Mouse (Mus musculus): ENCODE results near the gene Wee1. TPM values are rescaled to one million over a fixed set of nuclear protein-coding genes. Genes with fewer than 3 reads are reported as not detected.

Wee1 gene
- polyA plus RNA-seq, 1 experiment, result 4.6 TPM

GRCm38 (mm10) chr7:110087914-110088313 lies 33.9 kb upstream of the Wee1 start:
- TF ChIP-seq USF1 (IDR thresholded peaks at IDR 0.05; ENCODE audit: low read depth) (peak; percentile 20), SRF (IDR thresholded peaks at IDR 0.05; ENCODE audit: control insufficient read depth, insufficient read length, low read depth) (no peak)
- no peak overlapping the region for H3ac ChIP-seq (ENCODE audit: control insufficient read depth, insufficient read length)
- H3K36me3 ChIP-seq (ENCODE audit: control insufficient read depth, insufficient read depth), result peaks cover 69% of the 10 kb centered on the region
- H3K4me2 ChIP-seq (ENCODE audit: low read depth), result no peak overlapping the region
- H3K79me2 ChIP-seq (ENCODE audit: control insufficient read depth, insufficient read depth), result no peaks in the 10 kb centered on the region
- H3K4me3 ChIP-seq, result no peak overlapping the region
- no peaks in the 10 kb centered on the region for H3K27me3 ChIP-seq (ENCODE audit: control insufficient read depth, insufficient read depth, insufficient read length)

- Histone ChIP-seq H3K36me3 (ENCODE audit: control insufficient read depth, insufficient read depth) (peaks cover 72% of the 10 kb centered on the region), H3ac (ENCODE audit: control insufficient read depth, insufficient read length) (no peak overlapping the region), H3K79me2 (ENCODE audit: control insufficient read depth, insufficient read depth) (no peaks in the 10 kb centered on the region), H3K4me3 (no peak overlapping the region), H3K27me3 (ENCODE audit: control insufficient read depth, insufficient read depth, insufficient read length) (no peaks in the 10 kb centered on the region), H3K4me2 (ENCODE audit: low read depth) (no peak overlapping the region)
- TF ChIP-seq MYOD1 (IDR thresholded peaks at IDR 0.05; ENCODE audit: control insufficient read depth in 1 of 3, insufficient read length in 2 of 3, low read depth in 2 of 3), result no peak
Observed at GRCm38 (mm10) chr7:110091670-110092069, 30.2 kb upstream of the Wee1 start.

GRCm38 (mm10) chr7:110096332-110096731 lies 25.5 kb upstream of the Wee1 start:
- Histone ChIP-seq H3K4me3 (no peak overlapping the region), H3K4me2 (ENCODE audit: low read depth) (no peak overlapping the region)

GRCm38 (mm10) chr7:110097106-110097793 lies 24.6 kb upstream of the Wee1 start:
- H3K4me2 ChIP-seq (ENCODE audit: low read depth), result no peak overlapping the region
- H3K27me3 ChIP-seq (ENCODE audit: control insufficient read depth, insufficient read depth, insufficient read length), result no peaks in the 10 kb centered on the region
- TF ChIP-seq REST (IDR thresholded peaks at IDR 0.05; ENCODE audit: insufficient read depth, insufficient read length) (no peak), CEBPB (IDR thresholded peaks at IDR 0.05; ENCODE audit: insufficient read depth, poor library complexity, severe bottlenecking) (no peak), POLR2A (IDR thresholded peaks at IDR 0.05; ENCODE audit: insufficient read length, low read depth) (no peak), USF1 (IDR thresholded peaks at IDR 0.05; ENCODE audit: low read depth) (no peak), TCF12 (IDR thresholded peaks at IDR 0.05; ENCODE audit: insufficient read depth, poor library complexity, severe bottlenecking) (no peak), E2F4 (IDR thresholded peaks at IDR 0.05; ENCODE audit: insufficient read depth) (no peak), MYOG (IDR thresholded peaks at IDR 0.05; ENCODE audit: control insufficient read depth in 1 of 3, insufficient read depth in 1 of 3, insufficient read length in 2 of 3, low read depth in 2 of 3) (no peak), TCF3 (IDR thresholded peaks at IDR 0.05; ENCODE audit: insufficient read length, low read depth) (no peak), MAX (IDR thresholded peaks at IDR 0.05; ENCODE audit: low read depth) (no peak), MYOD1 (IDR thresholded peaks at IDR 0.05; ENCODE audit: control insufficient read depth in 1 of 3, insufficient read length in 2 of 3, low read depth in 2 of 3) (no peak), POLR2AphosphoS2 (IDR thresholded peaks at IDR 0.05; ENCODE audit: insufficient read length, low read depth) (no peak), SRF (IDR thresholded peaks at IDR 0.05; ENCODE audit: control insufficient read depth, insufficient read length, low read depth) (no peak)

More at GRCm38 (mm10) chr7:110096332-110096731, 25.5 kb upstream of the Wee1 start:
- Histone ChIP-seq H3K79me2 (ENCODE audit: control insufficient read depth, insufficient read depth) (no peaks in the 10 kb centered on the region), H3K36me3 (ENCODE audit: control insufficient read depth, insufficient read depth) (peaks cover 41% of the 10 kb centered on the region), H3K27me3 (ENCODE audit: control insufficient read depth, insufficient read depth, insufficient read length) (no peaks in the 10 kb centered on the region), H3ac (ENCODE audit: control insufficient read depth, insufficient read length) (no peak overlapping the region)
- no peak for TF ChIP-seq MYOG (IDR thresholded peaks at IDR 0.05; ENCODE audit: control insufficient read depth in 1 of 3, insufficient read depth in 1 of 3, insufficient read length in 2 of 3, low read depth in 2 of 3)
- no peak for TF ChIP-seq MYOD1 (IDR thresholded peaks at IDR 0.05; ENCODE audit: control insufficient read depth in 1 of 3, insufficient read length in 2 of 3, low read depth in 2 of 3)
- TF ChIP-seq MAX (IDR thresholded peaks at IDR 0.05; ENCODE audit: low read depth), result no peak
- TF ChIP-seq CEBPB (IDR thresholded peaks at IDR 0.05; ENCODE audit: insufficient read depth, poor library complexity, severe bottlenecking), result no peak
- no peak for TF ChIP-seq USF1 (IDR thresholded peaks at IDR 0.05; ENCODE audit: low read depth)
- TF ChIP-seq SRF (IDR thresholded peaks at IDR 0.05; ENCODE audit: control insufficient read depth, insufficient read length, low read depth), result no peak
- no peak for TF ChIP-seq TCF12 (IDR thresholded peaks at IDR 0.05; ENCODE audit: insufficient read depth, poor library complexity, severe bottlenecking)
- no peak for TF ChIP-seq REST (IDR thresholded peaks at IDR 0.05; ENCODE audit: insufficient read depth, insufficient read length)

GRCm38 (mm10) chr7:110100854-110101253 lies 21.0 kb upstream of the Wee1 start:
- H3K36me3 ChIP-seq (ENCODE audit: control insufficient read depth, insufficient read depth), result no peaks in the 10 kb centered on the region
- H3K27me3 ChIP-seq (ENCODE audit: control insufficient read depth, insufficient read depth, insufficient read length), result no peaks in the 10 kb centered on the region
- H3K4me3 ChIP-seq, result no peak overlapping the region
- H3K79me2 ChIP-seq (ENCODE audit: control insufficient read depth, insufficient read depth), result no peaks in the 10 kb centered on the region
- TF ChIP-seq MAX (IDR thresholded peaks at IDR 0.05; ENCODE audit: low read depth), result no peak
- no peak for TF ChIP-seq CEBPB (IDR thresholded peaks at IDR 0.05; ENCODE audit: insufficient read depth, poor library complexity, severe bottlenecking)
- no peak for TF ChIP-seq TCF3 (IDR thresholded peaks at IDR 0.05; ENCODE audit: insufficient read length, low read depth)
- no peak for TF ChIP-seq E2F4 (IDR thresholded peaks at IDR 0.05; ENCODE audit: insufficient read depth)
- TF ChIP-seq POLR2A (IDR thresholded peaks at IDR 0.05; ENCODE audit: insufficient read length, low read depth), result no peak
- TF ChIP-seq MYOD1 (IDR thresholded peaks at IDR 0.05; ENCODE audit: control insufficient read depth in 1 of 3, insufficient read length in 2 of 3, low read depth in 2 of 3), result no peak
- TF ChIP-seq POLR2AphosphoS2 (IDR thresholded peaks at IDR 0.05; ENCODE audit: insufficient read length, low read depth), result no peak
- TF ChIP-seq SRF (IDR thresholded peaks at IDR 0.05; ENCODE audit: control insufficient read depth, insufficient read length, low read depth), result no peak
- no peak for TF ChIP-seq REST (IDR thresholded peaks at IDR 0.05; ENCODE audit: insufficient read depth, insufficient read length)
- no peak overlapping the region for H3K4me2 ChIP-seq (ENCODE audit: low read depth)
- H3ac ChIP-seq (ENCODE audit: control insufficient read depth, insufficient read length), result no peak overlapping the region

More at GRCm38 (mm10) chr7:110097106-110097793, 24.6 kb upstream of the Wee1 start:
- Histone ChIP-seq H3ac (ENCODE audit: control insufficient read depth, insufficient read length) (no peak overlapping the region), H3K36me3 (ENCODE audit: control insufficient read depth, insufficient read depth) (peaks cover 32% of the 10 kb centered on the region), H3K79me2 (ENCODE audit: control insufficient read depth, insufficient read depth) (no peaks in the 10 kb centered on the region), H3K4me3 (no peak overlapping the region)
